Mouse (Mus musculus) limb, embryonic 14.5 days (tissue): ENCODE results near the gene Rab36. TPM values are rescaled to one million over a fixed set of nuclear protein-coding genes. Genes with fewer than 3 reads are reported as not detected.

Experiments
- ATAC-seq: fragments of 200-750 bp; cut with Nextera tagmentation; 2 replicates; pipeline ENCODE4 v1.8.0; 2017; ENCODE audit warnings: low read depth, moderate number of reproducible peaks, moderate TSS enrichment; ENCODE audit not compliant: low FRiP score
- DNase-seq: peaks from one replicate; pipeline ENCODE4 v3.0.0-alpha.2; 2015; ENCODE audit warnings: low spot score
- H3K27ac ChIP-seq: fragments of 300-500 bp; sonication (generic); replicated peaks from 2 replicates; pipeline ENCODE4 v1.5.1; 2014; ENCODE audit warnings: low read depth, mild to moderate bottlenecking, low read length, moderate library complexity, mixed read lengths
- H3K27me3 ChIP-seq: fragments of 300-500 bp; sonication (generic); 2 replicates; pipeline ENCODE4 v1.6.1; 2014; ENCODE audit warnings: low read length, mixed read lengths; ENCODE audit not compliant: control insufficient read depth, insufficient read depth
- H3K36me3 ChIP-seq: fragments of 300-500 bp; sonication (generic); 2 replicates; pipeline ENCODE4 v1.6.1; 2014; ENCODE audit warnings: mild to moderate bottlenecking, low read length, moderate library complexity, mixed read lengths; ENCODE audit not compliant: control insufficient read depth, insufficient read depth
- H3K4me1 ChIP-seq: fragments of 300-500 bp; sonication (generic); 2 replicates; pipeline ENCODE4 v1.6.1; 2014; ENCODE audit warnings: antibody characterized with exemption, low read length, mixed read lengths; ENCODE audit not compliant: control insufficient read depth, insufficient read depth
- H3K4me2 ChIP-seq: fragments of 300-500 bp; sonication (generic); replicated peaks from 2 replicates; pipeline ENCODE4 v1.6.1; 2014; ENCODE audit warnings: low read depth, mild to moderate bottlenecking, low read length, moderate library complexity; ENCODE audit not compliant: severe bottlenecking
- H3K4me3 ChIP-seq: fragments of 300-500 bp; sonication (generic); replicated peaks from 2 replicates; pipeline ENCODE4 v1.5.1; 2014; ENCODE audit warnings: low read length
- H3K9ac ChIP-seq: fragments of 300-500 bp; sonication (generic); 2 replicates; pipeline ENCODE4 v1.6.1; 2014; ENCODE audit warnings: mild to moderate bottlenecking, low read depth, low read length, moderate library complexity; ENCODE audit not compliant: severe bottlenecking
- H3K9me3 ChIP-seq: fragments of 300-500 bp; sonication (generic); 2 replicates; pipeline ENCODE4 v1.6.1; 2016; ENCODE audit warnings: low read length; ENCODE audit not compliant: control insufficient read depth
- POLR2A ChIP-seq: fragments of 200-500 bp; IDR thresholded peaks from 2 replicates; pipeline ENCODE4 v1.8.0; 2012; ENCODE audit warnings: inconsistent platforms, mild to moderate bottlenecking, moderate library complexity, borderline replicate concordance; ENCODE audit not compliant: insufficient read depth, insufficient read length; ENCODE audit errors: extremely low read depth
- WGBS: fragments of 180-500 bp; shearing (Covaris S2); extraction: QIAGEN DNeasy Blood & Tissue Kit; methylation state at CpG from one replicate; pipeline ENCODE4 v1.1.7; 2014; 5-methylcytosine and 5-hydroxymethylcytosine counted together
- polyA plus RNA-seq, 2 experiments: library from polyadenylated mRNA; depleted of rRNA in 1 of 2; stranded (reverse) in 1 of 2; unstranded in 1 of 2; fragments of >200 nt; fragmentation: Nextera tagmentation in 1 of 2; extraction: Ambion mirVana in 1 of 2; gene quantifications; 2 replicates each; pipeline versions ENCODE4 v1.2.1 to v1.2.3; 2012 to 2014

Rab36 gene
- polyA plus RNA-seq, 2 experiments, result 6.0 to 17.6 TPM

DNA sequence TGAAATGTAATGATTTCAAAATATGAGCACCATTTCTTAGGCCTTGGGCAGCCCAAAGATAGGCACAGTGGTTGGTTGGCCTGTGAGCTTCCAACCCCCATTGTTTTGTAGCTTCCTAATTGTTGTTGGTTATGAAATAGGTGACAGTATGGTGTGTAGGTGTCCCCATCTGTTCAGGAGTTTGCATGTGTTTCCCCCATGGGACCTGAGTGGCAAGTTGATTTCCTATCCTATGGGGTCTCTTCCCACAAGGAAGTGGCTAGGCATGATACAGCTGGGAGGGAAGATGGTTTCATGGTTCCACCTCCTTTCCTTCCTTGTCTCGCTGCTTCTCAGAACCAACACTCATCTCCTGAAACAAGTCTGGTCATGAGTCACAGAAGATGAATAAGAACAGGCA, 48.5 kb downstream of the Rab36 start:
- 95% methylated on average over 1 of the region's 1 CpGs for WGBS
- Histone ChIP-seq H3K4me1 (no peaks in the 10 kb centered on the region), H3K27ac (no peak overlapping the region), H3K9ac (no peak overlapping the region), H3K4me3 (no peak overlapping the region), H3K36me3 (peaks cover 4% of the 10 kb centered on the region; the same call in 1 of the 2 replicates), H3K4me2 (no peak overlapping the region), H3K27me3 (no peaks in the 10 kb centered on the region), H3K9me3 (no peaks in the 10 kb centered on the region)
- DNase-seq (no peak), ATAC-seq (no peak)
- no peak for TF ChIP-seq POLR2A

DNA sequence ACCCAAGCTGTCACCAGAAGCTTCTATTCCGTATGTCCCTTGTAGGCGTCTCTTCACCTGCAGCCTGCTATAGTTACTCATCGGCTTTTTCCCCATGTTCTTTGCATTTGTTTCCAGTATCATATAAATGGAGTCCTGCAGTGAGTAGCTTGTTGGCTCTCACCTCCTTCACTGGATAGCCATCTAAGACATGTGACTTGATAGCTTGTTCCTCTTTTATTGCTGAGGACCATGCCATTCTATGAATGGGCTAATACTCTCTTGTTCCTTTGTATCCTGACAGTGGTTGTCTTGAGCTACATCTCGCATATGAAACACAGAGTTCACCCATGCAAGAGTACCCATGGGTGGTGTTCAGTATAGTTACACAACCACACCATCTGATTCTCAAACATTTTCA, 51.6 kb downstream of the Rab36 start:
- whole genome bisulfite sequencing, result 93% methylated on average over 4 of the region's 4 CpGs
- TF ChIP-seq POLR2A, result no peak
- no peak overlapping the region for H3K4me2 ChIP-seq
- 0 out of 2 replicates have a peak, but pooled peaks cover 4% of the 10 kb centered on the region for H3K4me1 ChIP-seq
- no peaks in the 10 kb centered on the region for H3K27me3 ChIP-seq
- DNase-seq (no peak), ATAC-seq (no peak)
- no peaks in the 10 kb centered on the region for H3K36me3 ChIP-seq
- H3K4me3 ChIP-seq, result no peak overlapping the region
- H3K9me3 ChIP-seq, result no peaks in the 10 kb centered on the region
- no peak overlapping the region for H3K27ac ChIP-seq
- no peak overlapping the region for H3K9ac ChIP-seq

DNA sequence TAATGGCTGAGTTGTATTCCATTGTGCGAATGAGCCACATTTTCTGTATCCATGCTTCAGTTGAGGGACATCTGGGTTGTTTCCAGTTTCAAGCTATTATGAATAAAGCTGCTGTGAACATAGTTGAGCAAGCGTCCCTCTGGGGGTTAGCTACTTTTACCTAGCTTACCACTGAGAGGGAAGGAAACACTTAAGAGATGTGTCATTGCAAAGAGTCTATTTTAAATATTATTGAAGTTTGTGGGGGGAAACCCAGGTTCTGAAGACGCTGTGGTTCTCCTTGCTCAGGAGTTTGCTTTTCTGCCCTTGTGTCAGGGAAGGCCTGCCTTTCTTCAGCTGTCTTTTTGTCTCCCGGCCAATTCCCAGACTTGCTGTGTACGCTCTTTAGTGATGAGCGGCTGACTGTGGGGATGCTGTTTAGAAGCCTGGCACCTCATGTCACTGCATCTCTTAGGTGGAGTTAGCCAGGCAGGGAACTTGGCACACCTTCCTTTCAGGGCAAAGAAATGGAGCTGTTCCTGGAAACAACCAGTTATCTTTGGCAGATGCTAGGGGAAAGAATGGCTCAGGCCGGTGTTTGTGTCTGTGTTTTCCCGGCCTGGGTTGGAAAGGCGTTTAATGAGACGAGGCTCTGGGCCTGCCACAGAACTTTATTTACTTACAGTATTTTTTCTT, 54.8 kb downstream of the Rab36 start:
- Histone ChIP-seq H3K4me2 (no peak overlapping the region), H3K27me3 (no peaks in the 10 kb centered on the region), H3K4me3 (no peak overlapping the region), H3K27ac (no peak overlapping the region), H3K9me3 (no peaks in the 10 kb centered on the region), H3K4me1 (0 out of 2 replicates have a peak, but pooled peaks cover 6% of the 10 kb centered on the region), H3K36me3 (no peaks in the 10 kb centered on the region), H3K9ac (no peak overlapping the region)
- no peak for DNase-seq
- WGBS, result 71% methylated on average over 10 of the region's 10 CpGs
- no peak for ATAC-seq
- no peak for TF ChIP-seq POLR2A

DNA sequence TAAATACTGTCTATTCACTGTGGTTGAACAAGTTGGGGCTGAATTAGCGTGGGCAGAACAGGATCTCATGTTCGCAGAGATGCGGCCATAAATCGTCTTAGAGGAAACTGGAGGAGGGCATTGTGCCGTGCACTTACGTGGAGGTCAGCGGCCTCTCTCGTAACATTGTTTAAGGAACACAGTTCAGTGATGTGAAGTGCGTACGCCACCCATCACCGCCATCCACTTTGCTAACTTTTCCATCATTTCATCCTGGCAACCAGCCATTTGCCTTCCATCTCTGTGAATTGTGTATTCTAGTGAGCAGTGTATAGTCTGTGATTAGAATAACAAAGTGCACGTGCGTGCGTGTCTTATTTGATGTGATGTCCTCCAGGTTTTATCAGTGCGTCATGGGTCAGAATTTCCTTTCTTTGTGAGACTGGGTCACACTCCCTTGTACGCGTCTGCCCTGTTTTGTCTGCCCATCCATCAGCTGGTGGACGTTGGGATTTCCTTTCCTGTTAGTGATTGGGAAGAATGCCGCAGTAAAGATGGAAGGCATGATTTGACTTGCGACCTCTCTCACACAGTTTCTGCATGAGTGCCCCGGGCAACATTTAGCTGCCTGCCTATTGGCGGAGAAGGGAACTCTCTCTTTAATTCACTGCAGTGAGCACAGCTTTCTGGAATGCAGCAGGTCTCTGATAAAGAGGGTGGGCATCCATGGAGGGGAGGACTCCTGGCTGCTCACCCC, 56.6 kb downstream of the Rab36 start:
- ATAC-seq (no peak), DNase-seq (no peak)
- Histone ChIP-seq H3K36me3 (no peaks in the 10 kb centered on the region), H3K27me3 (no peaks in the 10 kb centered on the region), H3K4me1 (peaks cover 15% of the 10 kb centered on the region), H3K27ac (no peak overlapping the region), H3K9me3 (no peaks in the 10 kb centered on the region), H3K9ac (no peak overlapping the region), H3K4me3 (no peak overlapping the region), H3K4me2 (no peak overlapping the region)
- WGBS, result 53% methylated on average over 22 of the region's 22 CpGs
- TF ChIP-seq POLR2A, result no peak

DNA sequence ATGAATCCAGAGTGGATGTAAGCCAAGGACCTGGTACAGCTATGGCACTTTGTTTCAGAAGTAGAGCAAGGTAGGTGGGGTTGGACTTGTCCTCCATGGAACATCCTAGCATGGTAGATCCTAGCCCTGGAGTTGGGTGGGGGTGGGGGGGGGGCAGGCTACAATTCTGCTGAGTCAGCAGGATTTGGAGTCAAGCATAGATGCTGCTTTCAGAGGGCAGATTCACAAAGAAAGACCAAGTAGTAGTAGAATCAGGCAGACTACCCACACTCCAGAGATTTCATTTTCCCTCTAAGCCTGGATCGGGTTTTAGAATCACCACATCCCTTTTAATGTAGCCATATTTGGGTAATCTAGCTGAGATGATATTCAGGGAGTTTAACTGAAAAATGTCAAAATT, 57.5 kb downstream of the Rab36 start:
- Histone ChIP-seq H3K27ac (no peak overlapping the region), H3K27me3 (no peaks in the 10 kb centered on the region), H3K9ac (no peak overlapping the region), H3K9me3 (no peaks in the 10 kb centered on the region), H3K36me3 (no peaks in the 10 kb centered on the region), H3K4me2 (no peak overlapping the region), H3K4me3 (no peak overlapping the region), H3K4me1 (peaks cover 20% of the 10 kb centered on the region)
- ATAC-seq (no peak), DNase-seq (no peak)
- TF ChIP-seq POLR2A, result no peak
- WGBS, result 100% methylated on average over 1 of the region's 1 CpGs
